Mouse (Mus musculus) cortical plate, adult 2 months (tissue): ENCODE results near the gene Clec2g.

Experiments used
- CTCF ChIP-seq: fragments of 200-500 bp; IDR thresholded peaks from 2 replicates; pipeline ENCODE4 v1.5.1; 2011; ENCODE audit warnings: mild to moderate bottlenecking, control low read depth, low read length; ENCODE audit not compliant: insufficient read depth; ENCODE audit errors: extremely low read depth
- POLR2A ChIP-seq: fragments of 200-500 bp; IDR thresholded peaks from 2 replicates; pipeline ENCODE4 v1.6.1; 2011; ENCODE audit warnings: mild to moderate bottlenecking, low read length, control low read depth; ENCODE audit not compliant: insufficient read depth; ENCODE audit errors: extremely low read depth

DNA sequence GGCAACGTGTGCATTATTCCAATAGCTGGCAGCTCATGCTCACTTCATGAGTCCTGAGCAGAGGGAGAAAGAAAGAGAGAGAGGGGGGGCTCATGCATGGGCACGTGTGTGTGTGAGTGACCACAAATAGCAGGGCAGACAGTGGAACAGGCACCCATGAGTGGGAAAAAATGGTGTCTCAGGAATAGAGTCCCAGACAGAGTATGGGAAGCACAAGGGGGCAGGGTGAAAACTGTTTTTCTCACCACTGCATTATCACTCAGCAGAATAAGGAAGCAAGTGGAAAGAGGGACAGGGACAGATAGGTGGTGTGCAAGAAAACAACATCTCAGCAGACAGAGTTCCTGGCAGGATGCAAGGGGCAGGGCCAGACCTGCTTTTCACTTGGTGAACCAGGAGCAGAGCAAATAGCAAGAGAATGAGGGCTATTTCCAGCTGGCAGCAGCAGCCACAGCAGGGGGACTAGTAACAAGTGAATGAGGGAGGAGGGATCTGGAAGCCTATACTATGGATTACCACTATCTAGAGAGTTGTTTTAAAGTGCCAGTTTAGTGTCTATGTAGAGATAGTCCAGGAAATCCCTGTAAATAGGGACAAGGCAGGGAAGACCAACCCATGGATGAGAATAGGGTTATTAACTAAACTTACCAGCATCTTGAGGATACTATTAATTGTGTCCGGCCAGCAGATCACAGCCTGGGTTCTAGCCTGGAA lies 62.0 kb downstream of the Clec2g start:
- TF ChIP-seq POLR2A: no peak
- TF ChIP-seq CTCF: no peak
